Mouse (Mus musculus) forebrain, postnatal 0 days (tissue): ENCODE results near the gene Rnf207. TPM values are rescaled to one million over a fixed set of nuclear protein-coding genes. Genes with fewer than 3 reads are reported as not detected.

Experiments
- ATAC-seq: fragments of 200-750 bp; cut with Nextera tagmentation; 2 replicates; pipeline ENCODE4 v1.8.0; 2017; ENCODE audit warnings: mild to moderate bottlenecking, moderate library complexity
- DNase-seq: peaks from one replicate; pipeline ENCODE4 v3.0.0-alpha.2; 2015
- H3K27ac ChIP-seq: fragments of 300-500 bp; sonication (generic); 2 replicates; pipeline ENCODE4 v1.5.1; 2014; ENCODE audit warnings: low read depth, mild to moderate bottlenecking, antibody characterized with exemption, low read length, moderate library complexity, mixed read lengths
- H3K27me3 ChIP-seq: fragments of 300-500 bp; sonication (generic); 2 replicates; pipeline ENCODE4 v1.6.1; 2014; ENCODE audit warnings: mild to moderate bottlenecking, low read length, mixed read lengths; ENCODE audit not compliant: insufficient read depth
- H3K36me3 ChIP-seq: fragments of 300-500 bp; sonication (generic); 2 replicates; pipeline ENCODE4 v1.6.1; 2014; ENCODE audit warnings: mild to moderate bottlenecking, moderate library complexity; ENCODE audit not compliant: insufficient read depth
- H3K4me1 ChIP-seq: fragments of 300-500 bp; sonication (generic); 2 replicates; pipeline ENCODE4 v1.6.1; 2014; ENCODE audit warnings: antibody characterized with exemption; ENCODE audit not compliant: insufficient read depth
- H3K4me2 ChIP-seq: fragments of 300-500 bp; sonication (generic); 2 replicates; pipeline ENCODE4 v1.6.1; 2014; ENCODE audit warnings: low read depth, mild to moderate bottlenecking, moderate library complexity
- H3K4me3 ChIP-seq: fragments of 300-500 bp; sonication (generic); 2 replicates; pipeline ENCODE4 v1.5.1; 2014; ENCODE audit warnings: low read depth, low read length, mixed read lengths
- H3K9ac ChIP-seq: fragments of 300-500 bp; sonication (generic); 2 replicates; pipeline ENCODE4 v1.6.1; 2014; ENCODE audit warnings: mild to moderate bottlenecking
- H3K9me3 ChIP-seq: fragments of 300-500 bp; sonication (generic); 2 replicates; pipeline ENCODE4 v1.6.1; 2016; ENCODE audit warnings: low read length
- CTCF ChIP-seq: sonication (generic); IDR thresholded peaks from 2 replicates; pipeline ENCODE4 v1.5.1; 2016; ENCODE audit warnings: antibody characterized with exemption, control low read depth, low read depth
- WGBS: fragments of 180-500 bp; shearing (Covaris S2); extraction: QIAGEN DNeasy Blood & Tissue Kit; methylation state at CpG from one replicate; pipeline ENCODE4 v1.1.7; 2014; 5-methylcytosine and 5-hydroxymethylcytosine counted together
- polyA plus RNA-seq: library from polyadenylated mRNA; unstranded; fragments of >200 nt; fragmentation: Nextera tagmentation; extraction: Ambion mirVana; gene quantifications from 2 replicates; pipeline ENCODE4 v1.2.1, GENCODE M21; 2015
- total RNA-seq: library from RNA; depleted of rRNA; stranded (reverse); fragments of >200 nt; gene quantifications from 2 replicates; pipeline ENCODE4 v1.2.3, GENCODE M21; 2014

The Rnf207 gene
- total and polyA plus RNA-seq, 2 experiments from 2014 or later: 2.6 to 4.2 TPM

- Histone ChIP-seq H3K4me2 (no peak overlapping the region), H3K27me3 (no peaks in the 10 kb centered on the region), H3K27ac (no peak overlapping the region), H3K4me3 (no peak overlapping the region), H3K9ac (no peak overlapping the region), H3K36me3 (peaks cover 7% of the 10 kb centered on the region; the same call in 1 of the 2 replicates), H3K4me1 (peaks cover 3% of the 10 kb centered on the region; the same call in 1 of the 2 replicates), H3K9me3 (no peaks in the 10 kb centered on the region)
- no peak for TF ChIP-seq CTCF
- no peak for DNase-seq
- peak; percentile 50; the same call in 1 of the 2 replicates for ATAC-seq
- WGBS: 64% methylated on average over 13 of the region's 13 CpGs
These were observed 50.9 kb downstream of the Rnf207 start for GRCm38 (mm10) chr4:152267748-152268369.

- H3K27ac ChIP-seq: peak overlapping the region; percentile 15; the same call in 1 of the 2 replicates
- H3K4me1 ChIP-seq: peaks cover 3% of the 10 kb centered on the region; the same call in 1 of the 2 replicates
- TF ChIP-seq CTCF: no peak
- DNase-seq (peak; percentile 65), ATAC-seq (peak; percentile 50; the same call in 1 of the 2 replicates)
- H3K27me3 ChIP-seq: no peaks in the 10 kb centered on the region
- H3K36me3 ChIP-seq: peaks cover 13% of the 10 kb centered on the region; the same call in 1 of the 2 replicates
- H3K9ac ChIP-seq: no peak overlapping the region
- no peaks in the 10 kb centered on the region for H3K9me3 ChIP-seq
- H3K4me3 ChIP-seq: no peak overlapping the region
- WGBS: 44% methylated on average over 10 of the region's 10 CpGs
- no peak overlapping the region for H3K4me2 ChIP-seq
These were observed 52.4 kb downstream of the Rnf207 start for GRCm38 (mm10) chr4:152266236-152266895.

- DNase-seq: no peak
- TF ChIP-seq CTCF: no peak
- peaks cover 18% of the 10 kb centered on the region; the same call in 1 of the 2 replicates for H3K36me3 ChIP-seq
- no peak overlapping the region for H3K27ac ChIP-seq
- no peaks in the 10 kb centered on the region for H3K9me3 ChIP-seq
- no peak overlapping the region for H3K4me2 ChIP-seq
- ATAC-seq: peak; percentile 2; the same call in 1 of the 2 replicates
- no peak overlapping the region for H3K9ac ChIP-seq
- WGBS: 40% methylated on average over 5 of the region's 5 CpGs
- no peaks in the 10 kb centered on the region for H3K27me3 ChIP-seq
- H3K4me3 ChIP-seq: no peak overlapping the region
- H3K4me1 ChIP-seq: peaks cover 3% of the 10 kb centered on the region; the same call in 1 of the 2 replicates
These were observed 53.0 kb downstream of the Rnf207 start for GRCm38 (mm10) chr4:152265791-152266190.

- Histone ChIP-seq H3K9me3 (no peaks in the 10 kb centered on the region), H3K4me3 (no peak overlapping the region), H3K9ac (no peak overlapping the region), H3K4me1 (peaks cover 3% of the 10 kb centered on the region; the same call in 1 of the 2 replicates), H3K27me3 (no peaks in the 10 kb centered on the region), H3K4me2 (no peak overlapping the region), H3K36me3 (peaks cover 25% of the 10 kb centered on the region; the same call in 1 of the 2 replicates), H3K27ac (no peak overlapping the region)
- DNase-seq (no peak), ATAC-seq (no peak)
- WGBS: 89% methylated on average over 9 of the region's 9 CpGs
- peak; percentile 43 for TF ChIP-seq CTCF
These were observed 53.8 kb downstream of the Rnf207 start for GRCm38 (mm10) chr4:152264867-152265568.

GRCm38 (mm10) chr4:152264177-152264530 is 54.6 kb downstream of the Rnf207 start:
- no peak for DNase-seq
- no peak overlapping the region for H3K4me2 ChIP-seq
- H3K9me3 ChIP-seq: no peaks in the 10 kb centered on the region
- peaks cover 3% of the 10 kb centered on the region; the same call in 1 of the 2 replicates for H3K4me1 ChIP-seq
- H3K27ac ChIP-seq: peak overlapping the region; percentile 54; the same call in 1 of the 2 replicates
- H3K9ac ChIP-seq: no peak overlapping the region
- 51% methylated on average over 4 of the region's 4 CpGs for WGBS
- peaks cover 26% of the 10 kb centered on the region; the same call in 1 of the 2 replicates for H3K36me3 ChIP-seq
- TF ChIP-seq CTCF: no peak
- no peaks in the 10 kb centered on the region for H3K27me3 ChIP-seq
- 0 out of 2 replicates have a peak, but pooled peaks have one; percentile 5 for ATAC-seq
- no peak overlapping the region for H3K4me3 ChIP-seq

- Histone ChIP-seq H3K27ac (no peak overlapping the region), H3K9me3 (no peaks in the 10 kb centered on the region), H3K36me3 (peaks cover 26% of the 10 kb centered on the region; the same call in 1 of the 2 replicates), H3K4me1 (peaks cover 3% of the 10 kb centered on the region; the same call in 1 of the 2 replicates), H3K4me2 (no peak overlapping the region), H3K9ac (no peak overlapping the region), H3K4me3 (no peak overlapping the region), H3K27me3 (no peaks in the 10 kb centered on the region)
- TF ChIP-seq CTCF: no peak
- DNase-seq (no peak), ATAC-seq (peak; percentile 23; the same call in 1 of the 2 replicates)
- WGBS: 39% methylated on average over 10 of the region's 10 CpGs
These were observed 55.1 kb downstream of the Rnf207 start for GRCm38 (mm10) chr4:152263512-152264176.
